Mouse (Mus musculus): ENCODE measurements around the gene Banp. TPM values are rescaled to one million over a fixed set of nuclear protein-coding genes. Genes with fewer than 3 reads are reported as not detected.

The Banp gene
- polyA plus RNA-seq, 1 experiment from 2014 or later = 58.8 TPM

GRCm38 (mm10) chr8:122036325-122036724, 86.8 kb downstream of the Banp start:
- WGBS = 81% methylated on average over 6 of the region's 6 CpGs
- no peaks in the 10 kb centered on the region for H3K36me3 ChIP-seq
- no peaks in the 10 kb centered on the region for H3K27me3 ChIP-seq
- no peak overlapping the region for H3K4me2 ChIP-seq (replicated peaks)
- H3K27ac ChIP-seq (replicated peaks) = no peak overlapping the region
- no peak overlapping the region for H3K9ac ChIP-seq (replicated peaks)
- H3K4me3 ChIP-seq = no peak overlapping the region
- ATAC-seq (ENCODE audit: low FRiP score, low read depth) = no peak
- no peaks in the 10 kb centered on the region for H3K9me3 ChIP-seq
- H3K4me1 ChIP-seq = peaks cover 7% of the 10 kb centered on the region; the same call in 1 of the 2 replicates

GRCm38 (mm10) chr8:122037279-122037678, 87.7 kb downstream of the Banp start:
- H3K27me3 ChIP-seq = no peaks in the 10 kb centered on the region
- H3K4me2 ChIP-seq (replicated peaks) = no peak overlapping the region
- H3K27ac ChIP-seq (replicated peaks) = no peak overlapping the region
- WGBS = 81% methylated on average over 7 of the region's 7 CpGs
- H3K9ac ChIP-seq (replicated peaks) = no peak overlapping the region
- H3K4me3 ChIP-seq = no peak overlapping the region
- no peak for ATAC-seq (ENCODE audit: low FRiP score, low read depth)
- no peaks in the 10 kb centered on the region for H3K36me3 ChIP-seq
- peaks cover 3% of the 10 kb centered on the region; the same call in 1 of the 2 replicates for H3K4me1 ChIP-seq
- no peaks in the 10 kb centered on the region for H3K9me3 ChIP-seq

GRCm38 (mm10) chr8:122038076-122038475, 88.5 kb downstream of the Banp start:
- no peak overlapping the region for H3K27ac ChIP-seq (replicated peaks)
- no peak overlapping the region for H3K4me3 ChIP-seq
- ATAC-seq (ENCODE audit: low FRiP score, low read depth) = no peak
- no peaks in the 10 kb centered on the region for H3K4me1 ChIP-seq
- H3K9ac ChIP-seq (replicated peaks) = no peak overlapping the region
- WGBS = 91% methylated on average over 6 of the region's 6 CpGs
- no peaks in the 10 kb centered on the region for H3K27me3 ChIP-seq
- H3K4me2 ChIP-seq (replicated peaks) = no peak overlapping the region
- no peaks in the 10 kb centered on the region for H3K9me3 ChIP-seq
- H3K36me3 ChIP-seq = no peaks in the 10 kb centered on the region

- no peak overlapping the region for H3K4me2 ChIP-seq (replicated peaks)
- no peaks in the 10 kb centered on the region for H3K36me3 ChIP-seq
- WGBS = 80% methylated on average over 4 of the region's 4 CpGs
- no peaks in the 10 kb centered on the region for H3K27me3 ChIP-seq
- H3K4me1 ChIP-seq = no peaks in the 10 kb centered on the region
- no peak for ATAC-seq (ENCODE audit: low FRiP score, low read depth)
- no peak overlapping the region for H3K9ac ChIP-seq (replicated peaks)
- H3K4me3 ChIP-seq = no peak overlapping the region
- no peak overlapping the region for H3K27ac ChIP-seq (replicated peaks)
- H3K9me3 ChIP-seq = no peaks in the 10 kb centered on the region
These were observed 89.9 kb downstream of the Banp start for GRCm38 (mm10) chr8:122039452-122039851.

- no peak overlapping the region for H3K9ac ChIP-seq (replicated peaks)
- 57% methylated on average over 15 of the region's 15 CpGs for WGBS
- no peak for ATAC-seq (ENCODE audit: low FRiP score, low read depth)
- H3K27me3 ChIP-seq = no peaks in the 10 kb centered on the region
- H3K4me3 ChIP-seq = no peak overlapping the region
- no peaks in the 10 kb centered on the region for H3K36me3 ChIP-seq
- H3K9me3 ChIP-seq = no peaks in the 10 kb centered on the region
- H3K27ac ChIP-seq (replicated peaks) = no peak overlapping the region
- no peak overlapping the region for H3K4me2 ChIP-seq (replicated peaks)
- no peaks in the 10 kb centered on the region for H3K4me1 ChIP-seq
These were observed 97.8 kb downstream of the Banp start for GRCm38 (mm10) chr8:122047206-122047870.

- Histone ChIP-seq H3K4me3 (no peak overlapping the region), H3K36me3 (no peaks in the 10 kb centered on the region), H3K9ac (replicated peaks) (no peak overlapping the region), H3K4me2 (replicated peaks) (no peak overlapping the region), H3K27me3 (no peaks in the 10 kb centered on the region), H3K4me1 (no peaks in the 10 kb centered on the region), H3K27ac (replicated peaks) (no peak overlapping the region), H3K9me3 (no peaks in the 10 kb centered on the region)
- no peak for ATAC-seq (ENCODE audit: low FRiP score, low read depth)
- 91% methylated on average over 4 of the region's 4 CpGs for WGBS
These were observed 99.7 kb downstream of the Banp start for GRCm38 (mm10) chr8:122049266-122049665.

GRCm38 (mm10) chr8:122049923-122050322, 100.4 kb downstream of the Banp start:
- Histone ChIP-seq H3K27me3 (no peaks in the 10 kb centered on the region), H3K4me1 (no peaks in the 10 kb centered on the region), H3K9me3 (no peaks in the 10 kb centered on the region), H3K36me3 (no peaks in the 10 kb centered on the region), H3K4me3 (no peak overlapping the region), H3K27ac (replicated peaks) (no peak overlapping the region), H3K4me2 (replicated peaks) (no peak overlapping the region), H3K9ac (replicated peaks) (no peak overlapping the region)
- no peak for ATAC-seq (ENCODE audit: low FRiP score, low read depth)
- WGBS = 64% methylated on average over 2 of the region's 2 CpGs

- Histone ChIP-seq H3K36me3 (no peaks in the 10 kb centered on the region), H3K9me3 (no peaks in the 10 kb centered on the region), H3K9ac (replicated peaks) (no peak overlapping the region), H3K27me3 (no peaks in the 10 kb centered on the region), H3K27ac (replicated peaks) (no peak overlapping the region), H3K4me1 (no peaks in the 10 kb centered on the region), H3K4me2 (replicated peaks) (no peak overlapping the region), H3K4me3 (no peak overlapping the region)
- ATAC-seq (ENCODE audit: low FRiP score, low read depth) = no peak
- 93% methylated on average over 9 of the region's 9 CpGs for WGBS
These were observed 101.1 kb downstream of the Banp start for GRCm38 (mm10) chr8:122050620-122051019.

- no peak overlapping the region for H3K4me2 ChIP-seq (replicated peaks)
- H3K27me3 ChIP-seq = no peaks in the 10 kb centered on the region
- H3K36me3 ChIP-seq = no peaks in the 10 kb centered on the region
- 60% methylated on average over 10 of the region's 10 CpGs for WGBS
- no peaks in the 10 kb centered on the region for H3K9me3 ChIP-seq
- H3K9ac ChIP-seq (replicated peaks) = no peak overlapping the region
- H3K27ac ChIP-seq (replicated peaks) = no peak overlapping the region
- peaks cover 4% of the 10 kb centered on the region; the same call in 1 of the 2 replicates for H3K4me1 ChIP-seq
- no peak overlapping the region for H3K4me3 ChIP-seq
- ATAC-seq (ENCODE audit: low FRiP score, low read depth) = no peak
These were observed 105.8 kb downstream of the Banp start for GRCm38 (mm10) chr8:122055321-122055720.

GRCm38 (mm10) chr8:122056113-122056512, 106.6 kb downstream of the Banp start:
- Histone ChIP-seq H3K27ac (replicated peaks) (no peak overlapping the region), H3K4me1 (peaks cover 5% of the 10 kb centered on the region; the same call in 1 of the 2 replicates), H3K27me3 (no peaks in the 10 kb centered on the region), H3K4me2 (replicated peaks) (no peak overlapping the region), H3K4me3 (no peak overlapping the region), H3K9me3 (no peaks in the 10 kb centered on the region), H3K36me3 (no peaks in the 10 kb centered on the region), H3K9ac (replicated peaks) (no peak overlapping the region)
- WGBS = 33% methylated on average over 1 of the region's 1 CpGs
- no peak for ATAC-seq (ENCODE audit: low FRiP score, low read depth)

GRCm38 (mm10) chr8:122056882-122057281, 107.3 kb downstream of the Banp start:
- Histone ChIP-seq H3K9me3 (no peaks in the 10 kb centered on the region), H3K36me3 (no peaks in the 10 kb centered on the region), H3K4me1 (peaks cover 5% of the 10 kb centered on the region; the same call in 1 of the 2 replicates), H3K4me3 (no peak overlapping the region), H3K27me3 (no peaks in the 10 kb centered on the region), H3K4me2 (replicated peaks) (no peak overlapping the region), H3K9ac (replicated peaks) (no peak overlapping the region), H3K27ac (replicated peaks) (no peak overlapping the region)
- WGBS = 87% methylated on average over 7 of the region's 7 CpGs
- ATAC-seq (ENCODE audit: low FRiP score, low read depth) = no peak

GRCm38 (mm10) chr8:122058510-122058909, 109.0 kb downstream of the Banp start:
- Histone ChIP-seq H3K9ac (replicated peaks) (no peak overlapping the region), H3K36me3 (no peaks in the 10 kb centered on the region), H3K4me3 (no peak overlapping the region), H3K9me3 (no peaks in the 10 kb centered on the region), H3K4me1 (peaks cover 5% of the 10 kb centered on the region; the same call in 1 of the 2 replicates), H3K27ac (replicated peaks) (no peak overlapping the region), H3K27me3 (no peaks in the 10 kb centered on the region), H3K4me2 (replicated peaks) (no peak overlapping the region)
- WGBS = 55% methylated on average over 9 of the region's 9 CpGs
- no peak for ATAC-seq (ENCODE audit: low FRiP score, low read depth)

GRCm38 (mm10) chr8:122058951-122059350, 109.4 kb downstream of the Banp start:
- H3K27ac ChIP-seq (replicated peaks) = no peak overlapping the region
- no peak overlapping the region for H3K4me3 ChIP-seq
- H3K27me3 ChIP-seq = no peaks in the 10 kb centered on the region
- no peaks in the 10 kb centered on the region for H3K36me3 ChIP-seq
- 80% methylated on average over 8 of the region's 8 CpGs for WGBS
- no peak overlapping the region for H3K4me2 ChIP-seq (replicated peaks)
- no peak overlapping the region for H3K9ac ChIP-seq (replicated peaks)
- H3K9me3 ChIP-seq = no peaks in the 10 kb centered on the region
- ATAC-seq (ENCODE audit: low FRiP score, low read depth) = no peak
- H3K4me1 ChIP-seq = peaks cover 5% of the 10 kb centered on the region; the same call in 1 of the 2 replicates
